Mouse (Mus musculus) bone marrow, adult 2 months (tissue): ENCODE measurements around the gene Syt16.

Experiments
- CTCF ChIP-seq: fragments of 200-500 bp; IDR thresholded peaks from 2 replicates; pipeline ENCODE4 v1.5.1; 2011; ENCODE audit warnings: low read length, control low read depth; ENCODE audit not compliant: control insufficient read depth, insufficient read depth
- POLR2A ChIP-seq: fragments of 200-500 bp; IDR thresholded peaks from 2 replicates; pipeline ENCODE4 v1.6.1; 2011; ENCODE audit warnings: low read depth, mild to moderate bottlenecking, control low read depth, low read length, borderline replicate concordance; ENCODE audit not compliant: control insufficient read depth

DNA sequence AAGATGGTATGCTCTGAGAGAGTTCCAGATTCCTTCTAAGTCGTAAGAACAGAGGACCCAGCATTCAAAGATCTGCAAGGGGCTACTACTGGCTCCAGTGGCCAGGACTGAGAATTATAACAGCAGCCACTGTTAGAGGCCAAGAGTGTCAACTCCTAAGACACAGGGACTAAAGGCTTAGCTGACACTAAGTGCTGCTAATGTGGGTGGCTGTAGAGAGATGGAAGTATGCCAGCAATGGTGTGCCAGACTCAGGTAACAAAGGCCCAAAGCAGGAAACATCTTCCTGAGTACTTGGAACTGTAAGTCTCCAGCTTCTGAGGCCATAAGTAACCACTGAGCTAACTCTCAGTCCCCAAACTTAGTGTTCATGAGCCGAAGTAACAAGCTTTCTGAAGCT, 38.6 kb upstream of the Syt16 start:
- TF ChIP-seq CTCF (no peak), POLR2A (no peak)
